Mouse (Mus musculus) liver, embryonic 14.5 days (tissue): ENCODE measurements around the gene Ctdnep1.

Experiments used
- CTCF ChIP-seq: IDR thresholded peaks from 2 replicates; pipeline ENCODE4 v1.5.1; 2016; ENCODE audit warnings: antibody characterized with exemption, low read depth, control low read depth
- EP300 ChIP-seq: IDR thresholded peaks from 2 replicates; pipeline ENCODE4 v1.6.1; 2016; ENCODE audit warnings: antibody characterized with exemption, low read depth

DNA sequence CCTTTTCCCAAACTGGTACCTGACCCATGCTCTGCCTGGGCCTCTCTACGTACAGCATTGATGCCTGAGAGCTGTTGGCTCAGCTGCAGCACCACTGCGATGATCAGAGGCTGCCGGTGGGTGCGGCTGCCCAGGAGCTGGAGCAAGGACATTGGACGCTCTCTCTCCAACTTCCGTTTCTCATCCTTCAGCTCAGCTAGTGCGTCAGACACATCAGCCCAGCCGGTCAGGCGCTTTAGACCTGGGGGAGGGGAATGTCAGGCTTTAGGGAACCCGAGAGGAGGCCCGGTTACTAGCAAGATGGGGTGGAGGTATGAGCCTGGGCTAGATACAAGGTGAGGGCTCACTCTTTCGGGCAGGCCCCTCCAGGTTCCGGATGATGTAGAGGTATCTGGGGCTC lies 35.7 kb upstream of the Ctdnep1 start:
- TF ChIP-seq CTCF (no peak), EP300 (no peak)
